Mouse (Mus musculus) G1E (cell line): Measurements from ENCODE around the gene Nudt1. TPM values are rescaled to one million over a fixed set of nuclear protein-coding genes. Genes with fewer than 3 reads are reported as not detected.
A peak's percentile ranks its signal among the peaks of the same experiment; 100 is the strongest.

Source experiments
- ATAC-seq: 2 replicates; pipeline ENCODE4 v1.8.0; 2016; ENCODE audit warnings: mild to moderate bottlenecking; ENCODE audit not compliant: insufficient number of reproducible peaks, poor library complexity, low FRiP score, severe bottlenecking; ENCODE audit errors: extremely low read depth
- DNase-seq: peaks from one replicate; pipeline ENCODE4 v3.0.0; 2012; ENCODE audit warnings: low spot score
- H3K27me3 ChIP-seq: 2 replicates; pipeline ENCODE4 v1.6.1; 2012; ENCODE audit warnings: mild to moderate bottlenecking, low read length, inconsistent platforms; ENCODE audit not compliant: insufficient read depth
- H3K36me3 ChIP-seq: replicated peaks from 2 replicates; pipeline ENCODE3; 2012; ENCODE audit warnings: mild to moderate bottlenecking, inconsistent platforms
- H3K4me1 ChIP-seq: 2 replicates; pipeline ENCODE4 v1.6.1; 2012; ENCODE audit warnings: low read depth, low read length, inconsistent platforms, mixed read lengths; ENCODE audit not compliant: insufficient read depth
- H3K4me3 ChIP-seq: 2 replicates; pipeline ENCODE4 v1.5.1; 2012; ENCODE audit warnings: low read depth, mild to moderate bottlenecking, inconsistent platforms, low read length, moderate library complexity, mixed read lengths
- H3K9me3 ChIP-seq: replicated peaks from 2 replicates; pipeline ENCODE4 v1.6.1; 2012; ENCODE audit warnings: inconsistent platforms
- CTCF ChIP-seq: IDR thresholded peaks from 2 replicates; pipeline ENCODE4 v1.5.1; 2012; ENCODE audit warnings: low read depth, low read length, inconsistent platforms, mixed read lengths
- GATA1 ChIP-seq: IDR thresholded peaks from 2 replicates; pipeline ENCODE4 v1.6.1; 2012; ENCODE audit warnings: borderline replicate concordance, low read length, inconsistent platforms, mixed read lengths
- GATA2 ChIP-seq: IDR thresholded peaks from 2 replicates; pipeline ENCODE4 v1.6.1; 2012; ENCODE audit warnings: low read depth, low read length, inconsistent platforms, borderline replicate concordance
- POLR2AphosphoS5 ChIP-seq: IDR thresholded peaks from 2 replicates; pipeline ENCODE4 v1.6.1; 2012; ENCODE audit warnings: low read depth, low read length, inconsistent platforms; ENCODE audit not compliant: insufficient replicate concordance
- TAL1 ChIP-seq: conservative IDR thresholded peaks from 2 replicates; pipeline ENCODE4 v1.6.1; 2012; ENCODE audit warnings: low read depth, low read length, inconsistent platforms, mixed read lengths
- polyA plus RNA-seq: library from polyadenylated mRNA; stranded (reverse); fragments of >175 nt; gene quantifications from 2 replicates; pipeline ENCODE4 v1.2.3, GENCODE M21; 2012
- total RNA-seq, 2 experiments: library from RNA; stranded (forward) in 1 of 2; stranded (reverse) in 1 of 2; fragments of 200-1000 nt in 1 of 2; fragments of >200 nt in 1 of 2; fragmentation: Nextera tagmentation in 1 of 2; gene quantifications; 2 replicates each; pipeline ENCODE4 v1.2.3; 2014 to 2017

Nudt1 gene
- total and polyA plus RNA-seq, 3 experiments, result 6.2 to 30.1 (median 13.1) TPM

GRCm38 (mm10) chr5:140369466-140369865 is 48.0 kb downstream of the Nudt1 start:
- TF ChIP-seq GATA2 (no peak), POLR2AphosphoS5 (no peak), TAL1 (no peak), GATA1 (no peak), CTCF (no peak)
- peaks cover 14% of the 10 kb centered on the region for H3K4me1 ChIP-seq

GRCm38 (mm10) chr5:140370446-140371254 is 49.2 kb downstream of the Nudt1 start:
- DNase-seq (no peak), ATAC-seq (no peak; the same call in 1 of the 2 replicates)
- Histone ChIP-seq H3K4me3 (no peak overlapping the region), H3K4me1 (peaks cover 14% of the 10 kb centered on the region), H3K9me3 (no peaks in the 10 kb centered on the region), H3K36me3 (peaks cover 38% of the 10 kb centered on the region), H3K27me3 (no peaks in the 10 kb centered on the region)
- TF ChIP-seq GATA2 (no peak), TAL1 (no peak), POLR2AphosphoS5 (no peak), CTCF (no peak)

More at GRCm38 (mm10) chr5:140369466-140369865, 48.0 kb downstream of the Nudt1 start:
- no peaks in the 10 kb centered on the region for H3K9me3 ChIP-seq
- DNase-seq, result no peak
- no peak for ATAC-seq
- H3K27me3 ChIP-seq, result no peaks in the 10 kb centered on the region
- H3K36me3 ChIP-seq, result peaks cover 46% of the 10 kb centered on the region
- no peak overlapping the region for H3K4me3 ChIP-seq

- TF ChIP-seq GATA2 (no peak), CTCF (no peak), TAL1 (no peak), GATA1 (no peak), POLR2AphosphoS5 (no peak)
- peaks cover 14% of the 10 kb centered on the region for H3K4me1 ChIP-seq
- H3K9me3 ChIP-seq, result no peaks in the 10 kb centered on the region
Measured at GRCm38 (mm10) chr5:140371671-140372070, 50.2 kb downstream of the Nudt1 start.

GRCm38 (mm10) chr5:140373711-140374110 is 52.3 kb downstream of the Nudt1 start:
- Histone ChIP-seq H3K4me1 (peaks cover 21% of the 10 kb centered on the region), H3K9me3 (no peaks in the 10 kb centered on the region), H3K4me3 (no peak overlapping the region), H3K27me3 (no peaks in the 10 kb centered on the region), H3K36me3 (peaks cover 27% of the 10 kb centered on the region)
- no peak for ATAC-seq
- TF ChIP-seq TAL1, result no peak
- no peak for TF ChIP-seq GATA2
- no peak for TF ChIP-seq POLR2AphosphoS5
- no peak for TF ChIP-seq CTCF
- no peak for DNase-seq

More at GRCm38 (mm10) chr5:140371671-140372070, 50.2 kb downstream of the Nudt1 start:
- peaks cover 33% of the 10 kb centered on the region for H3K36me3 ChIP-seq
- DNase-seq (no peak), ATAC-seq (no peak)
- no peak overlapping the region for H3K4me3 ChIP-seq
- H3K27me3 ChIP-seq, result no peaks in the 10 kb centered on the region

- peaks cover 21% of the 10 kb centered on the region for H3K4me1 ChIP-seq
Measured at GRCm38 (mm10) chr5:140374226-140374625, 52.8 kb downstream of the Nudt1 start.

GRCm38 (mm10) chr5:140375249-140375829 is 53.9 kb downstream of the Nudt1 start:
- Histone ChIP-seq H3K27me3 (no peaks in the 10 kb centered on the region), H3K36me3 (peaks cover 32% of the 10 kb centered on the region), H3K9me3 (no peaks in the 10 kb centered on the region), H3K4me1 (peaks cover 27% of the 10 kb centered on the region), H3K4me3 (no peak overlapping the region)
- ATAC-seq (no peak), DNase-seq (no peak)
- TF ChIP-seq CTCF (no peak), POLR2AphosphoS5 (no peak), GATA1 (no peak), GATA2 (no peak), TAL1 (no peak)

More at GRCm38 (mm10) chr5:140374226-140374625, 52.8 kb downstream of the Nudt1 start:
- no peak for TF ChIP-seq GATA1
- no peak for DNase-seq
- Histone ChIP-seq H3K9me3 (no peaks in the 10 kb centered on the region), H3K36me3 (peaks cover 27% of the 10 kb centered on the region), H3K27me3 (no peaks in the 10 kb centered on the region), H3K4me3 (no peak overlapping the region)
- ATAC-seq, result peak; percentile 15; the same call in 1 of the 2 replicates
